Mouse (Mus musculus) liver, postnatal 0 days (tissue): ENCODE measurements around the gene Syt8. TPM values are rescaled to one million over a fixed set of nuclear protein-coding genes. Genes with fewer than 3 reads are reported as not detected.

Experiments used
- ATAC-seq: fragments of 200-750 bp; cut with Nextera tagmentation; 2 replicates; pipeline ENCODE4 v1.8.0; 2017; ENCODE audit warnings: mild to moderate bottlenecking, moderate library complexity
- DNase-seq: peaks from one replicate; pipeline ENCODE4 v3.0.0-alpha.2; 2016
- H3K27ac ChIP-seq: fragments of 300-500 bp; sonication (generic); 2 replicates; pipeline ENCODE4 v1.5.1; 2014; ENCODE audit warnings: antibody characterized with exemption, moderate library complexity, mild to moderate bottlenecking, low read depth
- H3K27me3 ChIP-seq: fragments of 300-500 bp; sonication (generic); 2 replicates; pipeline ENCODE4 v1.6.1; 2014; ENCODE audit warnings: low read length, control low read depth, mixed read lengths; ENCODE audit not compliant: insufficient read depth
- H3K36me3 ChIP-seq: fragments of 300-500 bp; sonication (generic); replicated peaks from 2 replicates; pipeline ENCODE4 v1.6.1; 2014; ENCODE audit warnings: mild to moderate bottlenecking, control low read depth, low read length, moderate library complexity, mixed read lengths; ENCODE audit not compliant: insufficient read depth
- H3K4me1 ChIP-seq: fragments of 300-500 bp; sonication (generic); 2 replicates; pipeline ENCODE4 v1.6.1; 2014; ENCODE audit warnings: antibody characterized with exemption, mild to moderate bottlenecking, control low read depth; ENCODE audit not compliant: insufficient read depth
- H3K4me2 ChIP-seq: fragments of 300-500 bp; sonication (generic); 2 replicates; pipeline ENCODE4 v1.6.1; 2014; ENCODE audit warnings: low read depth, mild to moderate bottlenecking, low read length, moderate library complexity, mixed read lengths
- H3K4me3 ChIP-seq: fragments of 300-500 bp; sonication (generic); 2 replicates; pipeline ENCODE4 v1.5.1; 2014; ENCODE audit warnings: low read depth, low read length
- H3K9ac ChIP-seq: fragments of 300-500 bp; sonication (generic); replicated peaks from 2 replicates; pipeline ENCODE4 v1.6.1; 2014; ENCODE audit warnings: mild to moderate bottlenecking, moderate library complexity
- H3K9me3 ChIP-seq: fragments of 300-500 bp; sonication (generic); 2 replicates; pipeline ENCODE4 v1.6.1; 2016; ENCODE audit warnings: mild to moderate bottlenecking, control low read depth, low read length, mixed read lengths
- CTCF ChIP-seq: sonication (generic); IDR thresholded peaks from 2 replicates; pipeline ENCODE4 v1.5.1; 2016; ENCODE audit warnings: antibody characterized with exemption, low read depth
- EP300 ChIP-seq: IDR thresholded peaks from 2 replicates; pipeline ENCODE4 v1.6.1; 2016; ENCODE audit warnings: antibody characterized with exemption, low read depth, mild to moderate bottlenecking
- WGBS: fragments of 180-500 bp; shearing (Covaris S2); extraction: QIAGEN DNeasy Blood & Tissue Kit; methylation state at CpG from one replicate; pipeline ENCODE4 v1.1.7; 2014; ENCODE audit not compliant: insufficient replicate concordance; 5-methylcytosine and 5-hydroxymethylcytosine counted together
- polyA plus RNA-seq: library from polyadenylated mRNA; unstranded; fragments of >200 nt; fragmentation: Nextera tagmentation; extraction: Ambion mirVana; gene quantifications from 2 replicates; pipeline ENCODE4 v1.2.1, GENCODE M21; 2015

Gene Syt8
- polyA plus RNA-seq, 1 experiment from 2014 or later = not detected

DNA sequence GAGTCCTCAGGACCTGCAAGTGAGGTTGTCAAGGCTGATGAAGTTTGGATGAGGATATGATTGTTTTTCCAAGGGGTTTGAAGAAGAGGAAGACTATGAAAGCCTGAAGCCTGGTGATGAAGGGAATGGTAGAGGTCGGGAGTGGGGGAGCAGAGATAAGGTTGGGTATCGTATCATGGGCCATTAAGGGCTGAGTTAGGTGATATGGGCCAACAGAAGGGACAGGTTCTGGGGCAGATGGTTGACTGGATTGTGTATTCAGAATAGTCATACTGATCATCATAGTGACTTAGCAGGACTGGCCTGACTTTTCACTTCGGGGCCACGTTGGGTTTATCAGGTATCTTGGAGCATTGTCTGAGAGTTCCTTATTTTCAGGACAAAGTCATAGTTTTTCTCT is 39.2 kb upstream of the Syt8 start:
- H3K27me3 ChIP-seq = no peaks in the 10 kb centered on the region
- H3K36me3 ChIP-seq = no peaks in the 10 kb centered on the region
- H3K27ac ChIP-seq = peak overlapping the region; percentile 84; the same call in 1 of the 2 replicates
- DNase-seq (no peak), ATAC-seq (no peak)
- H3K4me3 ChIP-seq = no peak overlapping the region
- 51% methylated on average over 4 of the region's 4 CpGs for WGBS
- TF ChIP-seq EP300 = 0 out of 2 replicates have a peak, but pooled peaks have one; percentile 11
- no peak for TF ChIP-seq CTCF
- H3K9me3 ChIP-seq = no peaks in the 10 kb centered on the region
- no peak overlapping the region for H3K9ac ChIP-seq
- H3K4me2 ChIP-seq = no peak overlapping the region
- H3K4me1 ChIP-seq = peaks cover 63% of the 10 kb centered on the region

DNA sequence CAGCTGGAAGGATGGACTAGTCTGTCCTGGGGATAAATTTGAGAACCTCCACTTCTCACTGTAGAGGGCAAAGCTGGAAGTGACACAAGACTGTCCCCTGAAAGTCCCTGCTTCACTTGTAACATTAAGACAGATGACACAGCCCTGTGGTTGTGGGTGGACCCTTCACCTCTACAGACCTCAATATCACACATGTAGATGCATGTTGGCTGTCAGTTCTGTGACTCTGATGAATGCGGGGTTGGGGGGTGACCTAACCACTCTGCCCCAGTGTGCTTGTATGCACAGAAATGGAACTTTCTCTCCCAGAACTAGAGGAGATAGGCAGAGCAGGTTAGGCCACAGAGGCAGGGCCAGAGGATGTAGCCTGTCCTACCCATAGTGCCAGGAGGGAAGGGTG is 38.0 kb upstream of the Syt8 start:
- TF ChIP-seq CTCF (no peak), EP300 (no peak)
- H3K27me3 ChIP-seq = no peaks in the 10 kb centered on the region
- H3K9me3 ChIP-seq = no peaks in the 10 kb centered on the region
- ATAC-seq (no peak), DNase-seq (no peak)
- no peaks in the 10 kb centered on the region for H3K36me3 ChIP-seq
- H3K4me3 ChIP-seq = no peak overlapping the region
- peaks cover 62% of the 10 kb centered on the region for H3K4me1 ChIP-seq
- H3K27ac ChIP-seq = peak overlapping the region; percentile 78
- WGBS = 83% methylated on average over 1 of the region's 1 CpGs
- H3K4me2 ChIP-seq = no peak overlapping the region
- H3K9ac ChIP-seq = no peak overlapping the region

DNA sequence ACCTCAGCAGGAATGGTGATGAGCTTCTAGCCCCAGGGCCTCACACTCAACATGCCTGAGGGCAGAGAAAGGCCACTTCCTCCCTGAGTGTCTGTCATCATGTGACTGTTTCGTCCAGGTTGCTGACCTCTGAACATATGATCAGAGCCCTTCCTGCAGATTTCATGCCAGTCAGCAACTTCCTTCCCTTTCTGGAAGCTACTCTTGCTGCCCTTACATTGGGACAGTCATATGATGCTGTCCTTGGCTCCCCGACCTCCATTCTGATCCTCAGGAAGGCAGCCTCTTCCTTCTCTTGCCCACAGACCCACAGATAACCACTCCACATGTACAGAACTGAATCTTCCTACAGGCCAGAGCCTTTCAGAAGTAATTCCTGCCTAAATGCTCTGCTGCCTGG is 36.6 kb upstream of the Syt8 start:
- Histone ChIP-seq H3K4me3 (no peak overlapping the region), H3K4me1 (peaks cover 52% of the 10 kb centered on the region), H3K27me3 (no peaks in the 10 kb centered on the region), H3K9ac (no peak overlapping the region), H3K4me2 (no peak overlapping the region), H3K27ac (peak overlapping the region; percentile 78), H3K9me3 (no peaks in the 10 kb centered on the region), H3K36me3 (no peaks in the 10 kb centered on the region)
- ATAC-seq (peak; percentile 48), DNase-seq (peak; percentile 39)
- WGBS = 24% methylated on average over 2 of the region's 2 CpGs
- TF ChIP-seq CTCF (no peak), EP300 (peak; percentile 59; the same call in 1 of the 2 replicates)

DNA sequence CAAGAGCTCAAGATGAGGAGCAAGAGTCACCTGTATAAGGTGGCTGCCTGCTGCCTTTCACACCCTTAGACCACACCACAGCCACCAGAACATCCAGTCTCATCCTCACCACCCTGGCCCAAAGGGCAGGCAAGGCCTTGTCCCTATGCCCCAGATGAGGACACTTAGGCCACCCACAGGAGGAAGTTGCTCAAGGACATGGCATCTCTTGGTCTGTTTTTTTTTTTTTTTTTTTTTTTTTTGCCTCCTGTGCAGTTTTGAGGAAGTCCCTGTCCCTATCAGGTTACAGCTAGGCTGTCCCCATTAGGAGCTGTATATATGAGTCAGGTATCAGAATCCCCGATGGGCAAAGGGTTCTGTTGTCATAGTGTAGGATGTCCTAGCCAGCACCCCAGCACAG is 35.4 kb upstream of the Syt8 start:
- H3K4me2 ChIP-seq = no peak overlapping the region
- no peaks in the 10 kb centered on the region for H3K27me3 ChIP-seq
- peaks cover 40% of the 10 kb centered on the region for H3K4me1 ChIP-seq
- H3K4me3 ChIP-seq = no peak overlapping the region
- H3K9me3 ChIP-seq = no peaks in the 10 kb centered on the region
- H3K9ac ChIP-seq = no peak overlapping the region
- H3K27ac ChIP-seq = peak overlapping the region; percentile 78
- no peaks in the 10 kb centered on the region for H3K36me3 ChIP-seq
- ATAC-seq = peak; percentile 48
- WGBS = 55% methylated on average over 1 of the region's 1 CpGs
- TF ChIP-seq CTCF = no peak
- DNase-seq = no peak

DNA sequence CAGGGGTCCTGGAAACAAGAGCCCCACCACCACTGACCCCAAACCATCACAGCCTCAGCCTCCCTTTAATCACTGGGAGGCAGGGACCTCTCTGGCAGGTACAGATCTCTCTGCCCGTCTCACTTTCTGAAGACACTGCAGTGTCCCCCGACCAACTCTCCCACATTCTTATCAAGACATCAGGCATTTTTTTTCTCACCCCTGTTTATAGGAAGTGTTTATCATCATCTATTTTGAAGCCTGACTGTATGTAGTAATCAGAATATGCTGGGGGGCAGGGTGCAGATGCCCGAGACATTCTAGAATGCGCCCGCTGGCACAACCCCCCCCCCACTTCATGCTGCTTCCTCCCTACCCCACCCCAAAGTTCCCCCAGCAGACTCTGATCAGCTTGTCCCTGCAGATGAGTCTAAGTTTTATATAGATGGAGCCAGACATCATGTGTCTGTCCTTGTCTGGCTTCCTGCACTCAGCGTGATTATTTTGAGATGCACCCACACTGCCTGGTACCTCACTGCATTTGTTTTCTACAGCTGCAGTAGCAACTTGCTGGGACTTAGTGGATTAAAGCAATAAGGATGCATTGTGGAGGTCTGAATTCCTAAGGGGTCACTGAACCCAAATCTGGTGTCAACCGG is 34.4 kb upstream of the Syt8 start:
- H3K4me1 ChIP-seq = peaks cover 30% of the 10 kb centered on the region
- H3K4me2 ChIP-seq = no peak overlapping the region
- ATAC-seq (no peak), DNase-seq (no peak)
- H3K4me3 ChIP-seq = no peak overlapping the region
- no peak overlapping the region for H3K9ac ChIP-seq
- H3K36me3 ChIP-seq = no peaks in the 10 kb centered on the region
- H3K27me3 ChIP-seq = no peaks in the 10 kb centered on the region
- WGBS = 59% methylated on average over 7 of the region's 7 CpGs
- TF ChIP-seq EP300 (no peak), CTCF (no peak)
- no peaks in the 10 kb centered on the region for H3K9me3 ChIP-seq
- peak overlapping the region; percentile 58 for H3K27ac ChIP-seq

DNA sequence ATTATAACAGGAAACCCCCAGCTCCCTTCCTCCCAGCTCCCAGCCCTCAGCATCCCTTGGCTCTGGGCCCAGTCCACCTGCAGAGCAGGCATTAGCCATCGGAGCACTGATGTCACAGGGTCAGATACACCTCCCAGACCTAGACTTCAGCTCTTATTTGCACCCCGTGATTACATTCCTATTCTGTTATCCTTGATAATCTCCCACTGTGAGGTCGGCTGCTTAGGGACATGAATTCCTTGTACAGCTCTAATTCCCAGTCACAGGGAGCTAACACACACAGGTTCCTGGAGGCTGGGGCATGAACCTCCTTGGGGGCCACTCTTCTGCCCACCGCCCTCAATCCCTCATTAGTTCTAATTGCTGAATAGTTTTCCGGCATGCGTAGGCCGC is 33.9 kb upstream of the Syt8 start:
- no peaks in the 10 kb centered on the region for H3K9me3 ChIP-seq
- no peak for DNase-seq
- H3K27me3 ChIP-seq = no peaks in the 10 kb centered on the region
- no peak for ATAC-seq
- H3K4me2 ChIP-seq = no peak overlapping the region
- H3K4me3 ChIP-seq = no peak overlapping the region
- no peak overlapping the region for H3K9ac ChIP-seq
- no peaks in the 10 kb centered on the region for H3K36me3 ChIP-seq
- no peak for TF ChIP-seq CTCF
- no peak for TF ChIP-seq EP300
- whole genome bisulfite sequencing = 66% methylated on average over 7 of the region's 7 CpGs
- H3K4me1 ChIP-seq = peaks cover 29% of the 10 kb centered on the region
- H3K27ac ChIP-seq = no peak overlapping the region
